In genomic region chr10:20345736-20346135, GRCm38 (mm10) we compare ENCODE assay signal across 16 mouse cellular contexts. TPM values are rescaled to one million over a fixed set of nuclear protein-coding genes. Genes with fewer than 3 reads are reported as not detected.
A peak's percentile ranks its signal among the peaks of the same experiment; 100 is the strongest.
DNase-seq lines count a peak whose midpoint lies in the region; ATAC-seq and TF ChIP-seq lines count a peak whose summit lies in the region.
"Had no signal": no experiment of that assay in that cellular context is flagged by ENCODE, and none has a peak within 500 bp of the region (broad histone marks: within the 10 kb centered on the region; RNA-seq: fewer than 3 reads in every experiment).

No protein-coding gene starts in this region.

- no peak for TF ChIP-seq EP300 in liver, postnatal 0 days (IDR thresholded peaks at IDR 0.05; ENCODE audit: low read depth)

- H3K27ac ChIP-seq in liver, postnatal 0 days (ENCODE audit: low read depth) = no peak overlapping the region
- H3K27ac ChIP-seq: embryonic facial prominence, embryonic 13.5 days; forebrain, embryonic 12.5 days; hindbrain, embryonic 12.5 days; layer of hippocampus, adult 2 months; liver, embryonic 12.5 days; stomach, embryonic 15.5 days had no signal

- DNase-seq in adrenal gland, adult 2 months = peak; percentile 15
- DNase-seq in adrenal gland, postnatal 4 days (ENCODE audit: low spot score in 2 of 2) = no peak
- DNase-seq in gastrocnemius, postnatal 25 days = peak; percentile 10
- no peak for DNase-seq in gastrocnemius, postnatal 36 days
- DNase-seq in liver, postnatal 0 days = peak; percentile 55
- no peak for DNase-seq in liver
- peak; percentile 95 for DNase-seq in fat pad, adult 2 months (ENCODE audit: extremely low read depth, low read depth, low spot score)
- DNase-seq in testis, postnatal 14 days (ENCODE audit: low spot score) = no peak
- DNase-seq: thymus, postnatal 4 days had no signal

- no peak overlapping the region for H3K4me2 ChIP-seq in liver, postnatal 0 days (ENCODE audit: low read depth, low read length)
- H3K4me2 ChIP-seq: embryonic facial prominence, embryonic 13.5 days; forebrain, embryonic 12.5 days; hindbrain, embryonic 12.5 days; liver, embryonic 12.5 days; stomach, embryonic 15.5 days had no signal

- WGBS in liver, postnatal 0 days (ENCODE audit: insufficient replicate concordance) = 66% methylated on average over 1 of the region's 1 CpGs

- intact Hi-C loops in gastrocnemius, postnatal 36 days (cut with DNase I) = no loop called here

- H3K4me3 ChIP-seq in liver, postnatal 0 days (ENCODE audit: low read depth, low read length) = no peak overlapping the region
- H3K4me3 ChIP-seq: embryonic facial prominence, embryonic 13.5 days; forebrain, embryonic 12.5 days; hindbrain, embryonic 12.5 days; layer of hippocampus, adult 2 months; liver, embryonic 12.5 days; stomach, embryonic 15.5 days had no signal

- no peak for TF ChIP-seq CTCF in liver, postnatal 0 days (IDR thresholded peaks at IDR 0.05; ENCODE audit: low read depth)

- no peaks in the 10 kb centered on the region for H3K27me3 ChIP-seq in liver, postnatal 0 days (ENCODE audit: insufficient read depth, low read length)
- H3K27me3 ChIP-seq: embryonic facial prominence, embryonic 13.5 days; forebrain, embryonic 12.5 days; hindbrain, embryonic 12.5 days; liver, embryonic 12.5 days; stomach, embryonic 15.5 days had no signal

- H3K36me3 ChIP-seq in liver, postnatal 0 days (replicated peaks; ENCODE audit: insufficient read depth, low read length) = peaks cover 43% of the 10 kb centered on the region

- peaks cover 7% of the 10 kb centered on the region for H3K4me1 ChIP-seq in liver, postnatal 0 days (ENCODE audit: insufficient read depth)
- H3K4me1 ChIP-seq: stomach, embryonic 15.5 days had no signal

- H3K9ac ChIP-seq in liver, postnatal 0 days (replicated peaks) = no peak overlapping the region
- H3K9ac ChIP-seq: embryonic facial prominence, embryonic 13.5 days; forebrain, embryonic 12.5 days; hindbrain, embryonic 12.5 days; liver, embryonic 12.5 days; stomach, embryonic 15.5 days had no signal

- ATAC-seq in liver, postnatal 0 days = no peak
- ATAC-seq: intestine, postnatal 0 days; liver, embryonic 12.5 days had no signal

- H3K9me3 ChIP-seq in liver, postnatal 0 days (ENCODE audit: low read length) = no peaks in the 10 kb centered on the region
- H3K9me3 ChIP-seq: embryonic facial prominence, embryonic 13.5 days; forebrain, embryonic 12.5 days; hindbrain, embryonic 12.5 days; liver, embryonic 12.5 days; stomach, embryonic 15.5 days had no signal

RNA-seq across cellular contexts. Expression of gene Mtfr2, which starts 1.8 kb away (rescaled TPM):
- 1 to 10 TPM in 1 of 2 experiments, under 1 TPM in 1; 0.66 to 1.4 TPM for total RNA-seq in adrenal gland, adult 2 months (2021)
- polyA plus RNA-seq in adrenal gland, adult 2 months (2012; rRNA removed) = 0.19 and 0.26 TPM in 2 replicates
- total RNA-seq in adrenal gland, postnatal 4 days (2021) = 1 to 10 TPM; 3.3 to 3.5 TPM
- total RNA-seq in gastrocnemius, postnatal 25 days (2021) = not detected
- under 1 TPM; 0.23 to 0.27 TPM for total RNA-seq in gastrocnemius, postnatal 36 days (2021)
- polyA plus RNA-seq in liver, postnatal 0 days (2015; fragmentation: Nextera tagmentation; extraction: Ambion mirVana) = 1.3 and 1.5 TPM in 2 replicates

RNA-seq across cellular contexts. Expression of gene Bclaf1, which starts 33.5 kb away (rescaled TPM):
- 100 to 1,000 TPM in 1 of 2 experiments, 10 to 100 TPM in 1; 80.7 to 129 TPM for total RNA-seq in adrenal gland, adult 2 months (2021)
- polyA plus RNA-seq in adrenal gland, adult 2 months (2012; rRNA removed) = 4.2 and 6.4 TPM in 2 replicates
- 100 to 1,000 TPM; 182 to 204 TPM for total RNA-seq in adrenal gland, postnatal 4 days (2021)
- 10 to 100 TPM; 38.3 to 39.3 TPM for total RNA-seq in gastrocnemius, postnatal 25 days (2021)
- total RNA-seq in gastrocnemius, postnatal 36 days (2021) = 10 to 100 TPM; 39.4 to 50.0 TPM
- polyA plus RNA-seq in liver, postnatal 0 days (2015; fragmentation: Nextera tagmentation; extraction: Ambion mirVana) = 27.0 and 33.8 TPM in 2 replicates

Comparison
In these comparisons a context has a peak if more than half of its experiments do, and no peak if none do; other contexts are left out.
1. DNase-seq: peak in adrenal gland, adult 2 months (single experiment), gastrocnemius, postnatal 25 days (single experiment), liver, postnatal 0 days (single experiment) and fat pad, adult 2 months (single experiment); none in adrenal gland, postnatal 4 days (0 of 2), gastrocnemius, postnatal 36 days (0 of 2), liver (single experiment) and testis, postnatal 14 days (single experiment).